Mouse (Mus musculus) heart, adult 2 months (tissue): ENCODE data around the gene Slc38a9.

Experiments
- CTCF ChIP-seq: fragments of 200-600 bp; IDR thresholded peaks from 2 replicates; pipeline ENCODE4 v1.8.1; 2022; ENCODE audit warnings: antibody characterized with exemption, mild to moderate bottlenecking, moderate library complexity
- POLR2A ChIP-seq: fragments of 200-500 bp; IDR thresholded peaks from 2 replicates; pipeline ENCODE4 v1.6.1; 2011; ENCODE audit warnings: mild to moderate bottlenecking, low read depth, low read length, control low read depth; ENCODE audit not compliant: insufficient read depth

- TF ChIP-seq POLR2A: no peak
- no peak for TF ChIP-seq CTCF
Observed at GRCm38 (mm10) chr13:112759364-112759763, 98.8 kb downstream of the Slc38a9 start.
